Mouse (Mus musculus) neural tube, embryonic 13.5 days (tissue): Measurements from ENCODE around the gene Tsc1. TPM values are rescaled to one million over a fixed set of nuclear protein-coding genes. Genes with fewer than 3 reads are reported as not detected.

ENCODE experiments used
- ATAC-seq: fragments of 200-750 bp; cut with Nextera tagmentation; 2 replicates; pipeline ENCODE4 v1.8.0; 2017; ENCODE audit warnings: low read depth, mild to moderate bottlenecking, moderate TSS enrichment, moderate library complexity
- H3K27ac ChIP-seq: fragments of 300-500 bp; sonication (generic); replicated peaks from 2 replicates; pipeline ENCODE4 v1.5.1; 2015; ENCODE audit warnings: moderate library complexity, mild to moderate bottlenecking, inconsistent platforms
- H3K27me3 ChIP-seq: fragments of 300-500 bp; sonication (generic); 2 replicates; pipeline ENCODE4 v1.6.1; 2015; ENCODE audit warnings: mild to moderate bottlenecking, inconsistent platforms
- H3K36me3 ChIP-seq: fragments of 300-500 bp; sonication (generic); 2 replicates; pipeline ENCODE4 v1.6.1; 2015; ENCODE audit warnings: mild to moderate bottlenecking, inconsistent platforms
- H3K4me1 ChIP-seq: fragments of 300-500 bp; sonication (generic); replicated peaks from 2 replicates; pipeline ENCODE4 v1.6.1; 2015; ENCODE audit warnings: inconsistent platforms
- H3K4me2 ChIP-seq: fragments of 300-500 bp; sonication (generic); 2 replicates; pipeline ENCODE4 v1.6.1; 2015; ENCODE audit warnings: inconsistent platforms, mild to moderate bottlenecking, moderate library complexity
- H3K4me3 ChIP-seq: fragments of 300-500 bp; sonication (generic); 2 replicates; pipeline ENCODE4 v1.5.1; 2015; ENCODE audit warnings: mild to moderate bottlenecking, inconsistent platforms
- H3K9ac ChIP-seq: fragments of 300-500 bp; sonication (generic); 2 replicates; pipeline ENCODE4 v1.6.1; 2015; ENCODE audit warnings: moderate library complexity, mild to moderate bottlenecking, inconsistent platforms
- H3K9me3 ChIP-seq: fragments of 300-500 bp; sonication (generic); 2 replicates; pipeline ENCODE4 v1.6.1; 2016; ENCODE audit warnings: inconsistent platforms
- WGBS: fragments of 180-500 bp; shearing (Covaris S2); methylation state at CpG from one replicate; pipeline ENCODE4 v1.1.7; 2015; 5-methylcytosine and 5-hydroxymethylcytosine counted together
- polyA plus RNA-seq: library from polyadenylated mRNA; unstranded; fragments of >200 nt; fragmentation: Nextera tagmentation; extraction: Ambion mirVana; gene quantifications from 2 replicates; pipeline ENCODE4 v1.2.1, GENCODE M21; 2015

Gene Tsc1
- polyA plus RNA-seq, 1 experiment from 2014 or later: 30.2 TPM

DNA sequence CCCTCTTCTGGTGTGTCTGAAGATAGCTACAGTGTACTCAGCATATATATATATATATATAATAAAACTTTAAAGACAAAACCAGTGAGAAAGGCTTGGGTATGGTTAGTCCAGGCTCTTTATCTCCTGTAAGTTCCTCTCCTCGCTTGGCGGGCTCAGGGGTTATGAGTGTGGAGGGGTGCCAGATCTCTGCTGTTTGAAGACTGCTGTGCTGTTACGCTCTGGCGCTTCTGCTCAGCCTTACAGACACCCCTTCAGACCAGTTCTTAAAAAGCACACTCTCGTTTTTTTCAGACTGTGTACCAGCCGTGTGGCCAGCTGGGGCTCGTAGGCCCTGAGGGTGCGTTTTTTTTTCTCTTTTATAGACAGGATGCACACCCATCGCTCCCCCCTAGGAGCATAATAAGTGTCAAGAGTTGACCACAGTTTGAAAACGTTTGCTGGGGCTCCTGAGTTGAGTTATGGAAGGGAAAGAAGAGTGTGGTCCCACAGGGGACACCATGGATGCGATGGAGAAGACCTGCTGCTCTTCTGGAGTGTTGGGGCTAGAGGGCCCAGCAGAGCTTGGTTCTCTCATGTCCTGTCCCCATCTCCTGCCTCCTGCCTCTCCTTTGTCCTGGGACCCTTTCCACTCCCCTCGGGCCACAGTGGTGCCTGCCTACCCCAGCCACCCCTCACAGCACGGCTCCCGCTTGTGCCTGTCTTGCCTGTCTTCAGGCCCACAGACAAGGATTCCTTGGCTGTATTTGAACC, 35.1 kb upstream of the Tsc1 start:
- H3K4me1 ChIP-seq: peaks cover 4% of the 10 kb centered on the region
- ATAC-seq: no peak
- H3K36me3 ChIP-seq: no peaks in the 10 kb centered on the region
- H3K27me3 ChIP-seq: no peaks in the 10 kb centered on the region
- H3K27ac ChIP-seq: no peak overlapping the region
- no peak overlapping the region for H3K4me2 ChIP-seq
- no peaks in the 10 kb centered on the region for H3K9me3 ChIP-seq
- 61% methylated on average over 14 of the region's 14 CpGs for WGBS
- no peak overlapping the region for H3K4me3 ChIP-seq
- H3K9ac ChIP-seq: no peak overlapping the region

DNA sequence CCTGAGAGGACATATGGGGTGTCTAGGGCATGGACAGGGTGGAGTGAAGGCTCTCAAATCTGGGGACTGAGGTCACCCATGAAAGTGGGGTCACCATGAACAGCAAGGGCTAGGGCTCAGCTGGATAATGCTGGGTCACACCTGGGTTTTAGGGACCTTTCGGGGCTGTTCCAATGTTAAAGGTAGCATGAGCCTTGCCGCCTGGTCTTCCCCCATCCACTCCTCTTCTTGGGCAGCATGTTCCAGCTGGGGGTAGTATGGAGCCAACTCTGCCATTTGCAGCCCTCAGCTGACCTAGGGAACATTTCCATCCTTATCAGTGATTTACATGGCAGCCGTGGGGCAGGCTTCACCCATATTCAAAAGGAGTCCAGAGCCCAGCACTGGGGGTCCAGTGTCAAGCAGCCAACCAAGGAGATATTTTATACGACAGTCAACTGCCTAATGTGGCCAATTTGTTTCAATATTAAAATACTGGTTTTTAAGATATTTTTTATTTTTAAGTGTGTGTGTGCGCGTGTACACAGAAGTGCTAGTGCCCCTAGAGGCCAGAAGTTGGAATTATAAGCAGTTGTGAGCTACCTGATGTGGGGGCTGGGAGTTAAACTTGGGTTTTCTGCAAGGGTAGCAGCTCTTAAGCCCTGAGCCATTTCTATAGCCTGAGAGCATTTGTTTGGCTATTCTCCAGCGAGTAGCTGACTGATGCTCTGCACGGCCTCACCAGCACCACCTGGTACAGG, 34.3 kb upstream of the Tsc1 start:
- Histone ChIP-seq H3K27ac (no peak overlapping the region), H3K36me3 (no peaks in the 10 kb centered on the region), H3K4me2 (no peak overlapping the region), H3K9me3 (no peaks in the 10 kb centered on the region), H3K4me1 (peaks cover 4% of the 10 kb centered on the region), H3K4me3 (no peak overlapping the region), H3K9ac (no peak overlapping the region), H3K27me3 (no peaks in the 10 kb centered on the region)
- ATAC-seq: no peak
- WGBS: 64% methylated on average over 8 of the region's 8 CpGs

DNA sequence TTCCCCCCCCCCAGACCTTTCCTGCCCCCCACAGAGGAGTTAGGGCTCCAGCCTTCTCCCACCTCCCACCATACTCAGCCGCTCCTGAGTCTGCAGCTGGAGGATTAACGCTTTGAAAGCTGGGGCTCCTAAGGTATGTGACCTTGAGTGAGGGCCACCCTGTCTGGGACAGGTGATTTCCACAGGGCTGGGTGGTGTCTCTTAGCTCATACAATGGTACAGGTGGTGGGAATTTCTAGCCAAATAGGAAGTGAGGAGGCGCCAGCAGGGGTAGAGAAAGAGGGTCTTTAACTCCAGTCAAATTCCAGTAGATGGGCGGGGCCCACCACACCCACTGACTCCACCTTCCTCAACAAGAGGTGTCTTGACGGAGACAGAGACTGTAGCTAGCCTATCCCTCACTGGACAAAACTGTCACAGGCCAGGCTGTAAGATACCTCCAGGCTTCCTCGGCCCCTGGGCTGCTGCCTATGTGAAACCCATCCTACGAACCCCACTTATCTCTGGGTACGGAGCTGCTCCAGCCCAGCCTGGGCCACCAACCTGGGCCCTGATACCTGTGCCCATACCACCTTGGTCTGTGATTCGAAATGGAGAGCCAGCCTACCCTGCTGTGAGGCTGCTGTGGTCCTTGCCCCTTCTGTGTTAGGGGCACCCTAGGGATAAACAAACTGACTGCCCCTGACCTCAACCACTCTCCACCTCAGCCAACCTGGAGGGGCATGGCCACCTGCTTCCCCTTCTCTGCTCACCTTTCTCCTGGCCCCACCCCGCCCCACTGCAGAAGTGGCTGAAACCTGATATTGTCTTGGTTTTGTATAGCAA, 33.5 kb upstream of the Tsc1 start:
- 44% methylated on average over 10 of the region's 10 CpGs for WGBS
- Histone ChIP-seq H3K4me2 (no peak overlapping the region), H3K9me3 (no peaks in the 10 kb centered on the region), H3K27me3 (no peaks in the 10 kb centered on the region), H3K27ac (no peak overlapping the region), H3K36me3 (no peaks in the 10 kb centered on the region), H3K9ac (no peak overlapping the region), H3K4me3 (no peak overlapping the region), H3K4me1 (peaks cover 4% of the 10 kb centered on the region)
- ATAC-seq: peak; percentile 27; the same call in 1 of the 2 replicates

DNA sequence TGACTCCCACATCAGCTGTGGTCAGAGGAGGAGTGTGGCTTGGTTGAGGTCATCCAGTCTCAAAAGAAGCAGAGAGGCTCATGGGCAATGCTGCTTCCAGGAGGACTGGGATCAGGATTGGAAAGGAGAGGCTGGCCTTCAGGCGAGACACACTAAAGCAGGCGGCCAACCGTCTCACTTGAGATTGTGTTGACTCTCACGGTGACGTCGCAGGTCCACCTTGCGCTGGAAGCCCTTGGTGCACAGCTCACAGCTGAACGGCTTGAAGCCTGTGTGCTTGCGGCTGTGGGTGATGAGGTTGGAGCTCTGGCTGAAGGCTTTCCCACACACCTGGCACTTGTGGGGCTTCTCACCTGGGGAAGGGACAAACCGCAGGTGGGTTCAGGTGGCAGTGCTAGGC, 31.2 kb upstream of the Tsc1 start:
- H3K9ac ChIP-seq: no peak overlapping the region
- H3K4me1 ChIP-seq: peaks cover 4% of the 10 kb centered on the region
- 89% methylated on average over 10 of the region's 10 CpGs for WGBS
- no peak for ATAC-seq
- H3K4me2 ChIP-seq: no peak overlapping the region
- H3K4me3 ChIP-seq: no peak overlapping the region
- no peaks in the 10 kb centered on the region for H3K9me3 ChIP-seq
- H3K27ac ChIP-seq: no peak overlapping the region
- H3K36me3 ChIP-seq: no peaks in the 10 kb centered on the region
- H3K27me3 ChIP-seq: no peaks in the 10 kb centered on the region

DNA sequence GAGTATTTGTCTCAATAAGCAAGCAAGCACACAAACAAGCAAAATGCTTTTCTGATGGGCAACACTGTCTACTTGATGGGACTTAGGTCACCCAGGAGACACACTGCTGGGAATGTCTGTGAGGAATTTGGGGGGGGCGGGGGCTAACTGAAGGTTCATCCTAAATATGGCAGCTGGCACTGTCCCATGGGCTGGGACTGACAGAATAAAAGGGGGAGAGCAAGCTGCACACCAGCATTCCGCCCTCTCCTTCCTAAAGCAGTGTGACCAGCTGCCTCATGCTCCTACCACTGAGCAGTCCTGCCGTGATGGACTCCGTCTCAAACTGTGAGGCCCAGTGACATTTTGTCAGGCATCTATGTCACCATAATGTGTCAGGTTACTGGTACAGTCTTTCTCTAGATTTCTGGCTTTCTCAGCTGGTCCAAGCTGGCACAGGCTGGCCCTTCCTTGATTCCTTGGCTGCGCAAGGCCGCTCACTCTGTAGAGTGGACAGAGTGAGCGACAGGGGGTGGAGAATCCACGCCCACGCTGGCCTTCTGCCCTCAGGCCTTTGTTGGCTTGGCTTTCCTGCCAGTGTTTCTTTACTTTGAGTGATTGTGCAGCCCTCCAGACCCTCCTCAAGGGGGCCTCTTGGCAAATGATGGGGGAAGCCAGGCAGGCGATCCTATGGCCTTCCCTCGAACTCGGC, 30.2 kb upstream of the Tsc1 start:
- H3K9ac ChIP-seq: no peak overlapping the region

DNA sequence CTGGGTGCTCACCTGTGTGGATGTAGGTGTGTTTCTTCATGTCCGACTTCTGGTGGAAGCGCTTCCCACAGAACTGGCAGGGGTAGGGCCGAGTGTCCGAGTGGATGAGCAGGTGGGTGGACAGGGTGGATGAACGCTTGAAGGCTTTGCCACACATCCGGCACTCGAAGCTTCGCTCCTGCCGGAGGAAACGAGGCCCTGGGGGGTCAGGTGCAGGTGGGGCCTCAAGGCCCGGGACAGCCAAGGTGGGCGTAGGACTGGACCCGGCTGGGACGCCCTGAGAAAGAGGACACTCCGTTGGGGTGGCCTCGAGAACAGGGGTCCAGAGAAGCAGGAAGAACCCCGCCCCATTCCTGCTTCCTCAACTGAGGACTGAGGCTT, 29.6 kb upstream of the Tsc1 start:
- Histone ChIP-seq H3K36me3 (no peaks in the 10 kb centered on the region), H3K4me3 (no peak overlapping the region), H3K9ac (no peak overlapping the region), H3K9me3 (no peaks in the 10 kb centered on the region), H3K27me3 (no peaks in the 10 kb centered on the region), H3K4me1 (no peaks in the 10 kb centered on the region), H3K4me2 (no peak overlapping the region), H3K27ac (no peak overlapping the region)
- 84% methylated on average over 17 of the region's 17 CpGs for WGBS
- no peak for ATAC-seq

More for the DNA sequence above, 30.2 kb upstream of the Tsc1 start:
- H3K4me1 ChIP-seq: peaks cover 3% of the 10 kb centered on the region
- 75% methylated on average over 12 of the region's 12 CpGs for WGBS
- H3K36me3 ChIP-seq: no peaks in the 10 kb centered on the region
- no peaks in the 10 kb centered on the region for H3K9me3 ChIP-seq
- H3K27ac ChIP-seq: no peak overlapping the region
- no peak overlapping the region for H3K4me2 ChIP-seq
- no peak for ATAC-seq
- no peaks in the 10 kb centered on the region for H3K27me3 ChIP-seq
- H3K4me3 ChIP-seq: no peak overlapping the region

DNA sequence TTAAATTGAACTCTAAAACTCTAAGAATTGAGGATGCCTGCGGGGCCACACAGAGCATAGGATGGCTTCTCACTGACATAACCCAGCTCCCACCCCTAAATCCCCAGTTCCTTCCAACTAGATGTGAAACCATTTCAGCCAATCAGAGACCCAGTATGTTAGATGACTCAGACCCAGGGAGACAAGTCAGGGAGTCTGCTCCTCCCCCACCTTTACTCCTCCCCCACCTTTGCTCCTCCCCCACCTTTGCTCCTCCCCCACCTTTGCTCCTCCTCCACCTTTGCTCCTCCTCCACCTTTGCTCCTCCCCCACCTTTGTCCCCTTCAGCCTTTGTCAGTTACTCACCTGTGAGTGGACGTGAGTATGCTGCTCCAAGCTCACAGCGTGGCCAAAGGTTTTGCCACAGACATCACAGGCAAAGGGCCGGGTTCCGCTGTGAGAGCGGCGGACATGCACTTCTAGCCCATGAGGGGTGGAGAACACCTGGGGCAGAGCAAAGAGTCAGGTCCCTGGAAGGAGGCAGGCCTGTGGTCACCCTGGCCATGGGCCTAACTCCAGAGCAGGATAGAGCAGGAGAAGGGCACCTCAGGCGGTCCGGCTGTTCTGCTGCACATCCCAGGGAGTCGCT, 28.5 kb upstream of the Tsc1 start:
- H3K27ac ChIP-seq: no peak overlapping the region
- no peak for ATAC-seq
- H3K27me3 ChIP-seq: no peaks in the 10 kb centered on the region
- H3K36me3 ChIP-seq: no peaks in the 10 kb centered on the region
- no peaks in the 10 kb centered on the region for H3K9me3 ChIP-seq
- WGBS: 62% methylated on average over 10 of the region's 10 CpGs
- H3K9ac ChIP-seq: no peak overlapping the region
- H3K4me3 ChIP-seq: no peak overlapping the region
- no peaks in the 10 kb centered on the region for H3K4me1 ChIP-seq
- no peak overlapping the region for H3K4me2 ChIP-seq

DNA sequence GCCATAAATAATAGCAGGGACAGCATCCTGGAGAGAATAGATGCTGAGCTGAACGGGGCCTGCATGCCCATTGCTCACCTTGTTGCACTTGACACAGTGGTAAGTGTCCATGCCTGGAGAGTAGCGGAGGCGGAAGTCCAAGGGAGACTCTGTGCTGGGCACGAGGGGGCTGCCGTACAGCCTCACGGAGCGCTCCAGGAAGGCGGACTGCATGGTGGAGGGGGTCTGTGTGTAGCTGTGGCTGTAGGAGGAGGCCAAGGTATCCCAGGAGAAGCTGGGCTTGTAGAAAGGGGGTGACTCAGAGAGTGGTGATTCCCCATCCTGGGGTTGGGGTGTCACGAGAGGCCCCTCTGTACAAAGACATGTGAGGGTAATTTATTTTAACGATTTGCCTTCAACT, 27.4 kb upstream of the Tsc1 start:
- no peak overlapping the region for H3K4me3 ChIP-seq
- 91% methylated on average over 10 of the region's 10 CpGs for WGBS
- no peaks in the 10 kb centered on the region for H3K4me1 ChIP-seq
- H3K9me3 ChIP-seq: no peaks in the 10 kb centered on the region
- no peak overlapping the region for H3K27ac ChIP-seq
- no peak for ATAC-seq
- H3K9ac ChIP-seq: no peak overlapping the region
- H3K27me3 ChIP-seq: no peaks in the 10 kb centered on the region
- no peaks in the 10 kb centered on the region for H3K36me3 ChIP-seq
- H3K4me2 ChIP-seq: no peak overlapping the region

DNA sequence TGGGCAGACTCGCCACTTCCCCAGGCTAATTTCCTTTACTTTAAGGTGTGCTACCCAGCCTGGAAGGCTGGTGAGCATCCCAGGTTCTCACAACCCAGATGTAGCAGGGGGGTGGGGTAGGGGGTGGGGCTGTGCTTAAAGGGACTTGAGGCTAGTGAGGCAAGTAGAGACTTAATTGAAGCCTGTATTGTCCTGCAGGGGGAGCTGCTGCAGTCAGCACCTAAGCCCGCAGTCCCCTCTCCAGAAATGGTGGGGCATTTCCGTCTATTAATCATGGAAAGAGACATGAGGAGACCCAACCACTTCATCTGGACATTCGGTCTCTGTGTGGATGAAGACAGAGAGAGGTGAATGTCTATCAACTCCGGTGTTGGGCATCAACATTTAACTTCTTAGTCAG, 24.7 kb upstream of the Tsc1 start:
- Histone ChIP-seq H3K36me3 (no peaks in the 10 kb centered on the region), H3K27me3 (peaks cover 18% of the 10 kb centered on the region), H3K27ac (no peak overlapping the region), H3K9me3 (no peaks in the 10 kb centered on the region), H3K4me3 (no peak overlapping the region), H3K4me1 (no peaks in the 10 kb centered on the region), H3K4me2 (no peak overlapping the region), H3K9ac (no peak overlapping the region)
- no peak for ATAC-seq
- 37% methylated on average over 5 of the region's 5 CpGs for WGBS

DNA sequence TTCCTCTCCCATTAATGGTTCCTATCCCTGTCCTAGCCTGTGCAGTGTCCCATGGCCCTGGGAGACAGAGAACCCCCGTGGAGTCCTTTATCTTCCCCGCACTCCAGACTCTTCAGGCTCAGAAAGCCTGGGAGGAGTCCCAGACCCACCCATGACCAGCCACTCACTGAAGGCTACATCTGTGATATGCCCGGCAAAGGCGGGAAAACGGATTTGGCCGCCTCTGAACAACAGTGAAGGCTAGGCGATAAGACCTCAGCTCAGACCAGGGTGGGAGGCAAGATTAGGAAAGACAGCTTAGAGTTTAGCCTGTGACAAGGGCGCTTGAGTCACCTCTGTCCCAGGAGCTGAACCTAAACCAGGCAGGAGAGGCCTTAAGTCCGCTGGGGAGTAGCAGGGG, 24.2 kb upstream of the Tsc1 start:
- H3K36me3 ChIP-seq: no peaks in the 10 kb centered on the region

More for the DNA sequence above, 24.2 kb upstream of the Tsc1 start:
- no peak overlapping the region for H3K4me3 ChIP-seq
- no peak for ATAC-seq
- no peak overlapping the region for H3K27ac ChIP-seq
- H3K4me2 ChIP-seq: no peak overlapping the region
- H3K4me1 ChIP-seq: peaks cover 4% of the 10 kb centered on the region; the same call in 1 of the 2 replicates
- H3K27me3 ChIP-seq: peaks cover 23% of the 10 kb centered on the region
- H3K9ac ChIP-seq: no peak overlapping the region
- H3K9me3 ChIP-seq: no peaks in the 10 kb centered on the region
- 80% methylated on average over 9 of the region's 9 CpGs for WGBS
